Mouse (Mus musculus) NIH3T3 (cell line): ENCODE measurements around the gene Magee1.
"Not testable (repeated sequence)": the region's sequence is repeated elsewhere in the genome, so short reads cannot be mapped to it uniquely, and the experiment has no call there.

Experiments used
- DNase-seq: peaks from one replicate; pipeline ENCODE4 v3.0.0-alpha.2; 2012; ENCODE audit warnings: low read depth

The Magee1 gene

DNA sequence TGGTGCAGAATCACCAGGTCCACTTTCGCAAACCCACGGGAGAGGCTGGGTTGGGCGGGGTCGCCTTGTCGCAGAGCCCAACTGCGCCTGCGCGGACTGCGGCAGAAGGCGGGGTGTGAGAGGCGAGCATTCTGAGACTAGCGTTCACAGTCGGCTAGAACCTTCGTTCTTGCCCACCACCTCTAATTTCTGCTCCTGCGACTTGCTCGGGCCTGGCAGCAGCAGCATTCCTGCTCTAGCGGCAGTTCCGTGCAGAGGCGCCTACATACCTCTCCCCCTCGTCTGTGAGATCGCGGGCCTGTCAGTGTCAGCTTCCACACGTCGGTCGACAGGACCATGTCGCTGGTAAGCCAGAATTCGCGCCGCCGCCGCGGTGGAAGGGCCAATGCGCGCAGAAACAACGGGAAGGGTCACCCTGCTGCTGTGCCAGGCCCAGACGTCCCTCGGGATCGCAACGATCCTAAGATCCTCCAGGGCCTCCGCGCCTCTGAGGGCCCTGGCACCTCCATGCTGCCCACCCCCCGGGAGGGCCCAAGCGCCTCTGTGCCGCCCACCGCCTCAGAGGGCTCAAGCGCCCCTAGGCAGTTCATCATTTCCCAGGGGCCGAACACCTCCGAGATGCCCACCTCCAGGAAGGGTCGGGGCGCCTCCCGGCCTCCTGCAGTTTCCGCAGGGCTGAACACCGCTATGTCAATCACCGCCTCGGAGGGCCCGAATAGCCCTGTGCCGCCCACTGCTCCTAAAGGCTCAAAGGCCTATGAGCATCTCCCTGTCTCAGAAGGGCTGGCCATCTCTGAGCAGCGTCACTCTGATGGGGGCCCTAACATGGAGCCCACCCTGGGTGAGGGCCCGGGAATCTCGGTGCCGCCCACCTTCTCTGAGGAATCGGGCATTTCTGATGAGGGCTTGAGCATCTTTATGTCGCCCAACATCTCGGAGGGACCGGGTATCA lies at the start of gene Magee1:
Magee1 (plus strand) TSS at position 104 of the 952 bp plus-strand sequence.
- peak; percentile 88 for DNase-seq

DNA sequence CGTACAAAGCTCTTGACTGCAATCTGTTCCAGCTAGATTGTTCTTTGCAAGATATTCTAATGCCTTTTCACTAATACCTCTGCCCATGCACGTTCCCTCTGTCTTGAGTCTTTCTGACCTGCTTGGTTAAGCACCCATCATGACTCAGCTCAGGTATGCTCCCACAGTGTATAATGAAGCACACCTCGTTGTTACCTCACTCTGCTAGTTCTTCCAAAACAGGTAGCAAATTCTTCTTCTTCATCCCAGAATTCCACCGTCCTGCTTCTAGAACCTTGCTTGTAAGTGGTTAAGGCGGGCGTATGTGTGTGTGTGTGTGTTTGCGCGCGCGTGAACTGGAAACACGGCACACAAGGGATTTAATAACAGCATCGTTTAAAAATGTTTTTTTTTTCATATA lies 41.0 kb upstream of the Magee1 start:
- no peak for DNase-seq

- peak; percentile 92 for DNase-seq
Observed at GRCm38 (mm10) chrX:105079615-105080092, 40.5 kb upstream of the Magee1 start, which contains the start of gene Pbdc1. Gene Pbdc1, plus strand, starts transcription at chrX:105079756.

GRCm38 (mm10) chrX:105080096-105080495 lies 40.1 kb upstream of the Magee1 start:
- no peak for DNase-seq

- not testable (repeated sequence) for DNase-seq
Observed at GRCm38 (mm10) chrX:105083013-105083412, 37.2 kb upstream of the Magee1 start.

DNA sequence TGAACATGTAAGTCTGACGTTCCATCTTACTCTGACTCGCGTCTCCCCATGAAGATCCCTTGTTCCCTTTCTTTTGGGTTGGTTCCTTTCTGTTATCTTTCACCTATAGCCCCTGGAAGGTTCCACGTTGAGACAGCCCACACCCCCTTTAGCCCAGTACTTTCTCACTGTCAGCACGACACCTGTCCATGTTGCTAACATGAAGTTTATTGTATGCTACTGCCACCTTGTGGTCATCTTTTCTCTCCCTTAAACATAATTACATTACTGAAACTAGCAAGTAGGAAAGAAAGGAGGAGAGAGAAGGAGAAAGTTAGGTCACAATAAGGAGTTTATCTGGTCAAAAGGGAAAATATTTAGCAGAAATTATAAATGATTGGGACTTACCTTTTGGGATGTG lies 16.0 kb upstream of the Magee1 start:
- DNase-seq: peak; percentile 65

DNA sequence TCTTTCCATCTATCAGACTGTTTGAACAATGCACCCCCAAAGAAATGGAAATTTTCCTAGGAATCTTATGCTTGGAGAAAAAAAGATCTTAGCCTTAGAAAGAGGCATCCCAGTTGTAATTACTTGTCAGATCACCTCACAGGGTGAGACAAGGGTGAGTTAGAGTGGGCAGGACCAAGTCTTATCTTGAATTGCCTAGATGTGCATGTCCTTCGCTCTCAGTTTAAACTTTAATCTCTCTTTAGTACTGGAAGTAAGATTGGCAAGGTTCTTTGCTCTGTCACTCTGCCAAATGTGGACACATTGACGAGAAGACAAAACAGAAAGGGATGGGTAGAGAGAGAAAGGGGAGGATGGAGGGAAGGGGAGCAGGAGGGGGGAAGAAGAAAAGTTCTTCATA lies 5.2 kb upstream of the Magee1 start:
- no peak for DNase-seq

DNA sequence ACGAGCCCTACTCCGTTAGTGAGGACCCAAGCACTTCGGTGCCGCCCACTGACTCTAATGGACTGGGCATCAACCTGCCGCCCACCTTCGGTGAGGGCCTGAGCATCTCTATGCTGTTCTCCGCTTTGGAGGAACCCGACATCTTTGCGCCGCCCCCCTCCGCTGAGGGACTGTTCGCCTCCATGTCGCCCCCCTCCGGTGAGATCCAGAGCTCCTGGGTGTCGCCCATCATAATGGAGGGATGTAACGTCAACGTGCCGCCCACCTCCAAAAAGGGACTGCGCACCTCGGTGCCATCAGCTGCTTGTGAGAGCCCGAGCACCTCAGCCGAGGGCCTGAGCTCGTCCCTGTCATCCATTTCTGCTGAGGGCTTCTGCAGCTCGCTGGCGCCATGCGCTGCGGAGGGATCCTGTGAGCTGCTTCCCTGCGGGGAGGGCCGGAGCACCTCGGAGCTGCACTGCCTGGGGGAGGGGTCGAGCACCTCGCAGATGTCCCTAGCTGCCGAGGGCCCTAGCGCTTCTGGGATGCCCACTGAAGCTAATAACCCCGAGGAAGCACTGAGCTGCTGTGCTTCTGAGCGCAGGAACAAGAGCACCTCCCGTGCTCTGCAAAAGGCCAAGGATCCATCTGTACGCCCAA lies 1.2 kb downstream of the Magee1 start:
- DNase-seq: peak; percentile 83

DNA sequence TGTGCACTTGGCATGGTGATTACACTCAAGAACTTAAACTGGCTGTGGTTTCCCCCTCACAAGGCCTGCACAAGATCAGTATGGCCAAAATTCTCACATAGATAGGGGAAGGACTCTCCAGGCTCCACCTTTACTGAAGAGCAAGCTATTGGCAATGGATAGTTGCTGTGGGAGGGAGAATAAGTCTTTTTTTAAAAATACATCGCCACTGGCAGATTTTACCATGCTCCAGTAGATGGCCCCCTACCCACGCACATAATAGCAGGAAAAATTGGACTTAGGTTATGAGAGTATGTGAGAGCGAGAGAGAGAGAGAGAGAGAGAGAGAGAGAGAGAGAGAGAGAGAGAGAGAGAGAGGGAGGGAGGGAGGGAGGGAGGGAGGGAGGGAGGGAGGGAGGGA lies 4.7 kb downstream of the Magee1 start:
- peak; percentile 60 for DNase-seq

DNA sequence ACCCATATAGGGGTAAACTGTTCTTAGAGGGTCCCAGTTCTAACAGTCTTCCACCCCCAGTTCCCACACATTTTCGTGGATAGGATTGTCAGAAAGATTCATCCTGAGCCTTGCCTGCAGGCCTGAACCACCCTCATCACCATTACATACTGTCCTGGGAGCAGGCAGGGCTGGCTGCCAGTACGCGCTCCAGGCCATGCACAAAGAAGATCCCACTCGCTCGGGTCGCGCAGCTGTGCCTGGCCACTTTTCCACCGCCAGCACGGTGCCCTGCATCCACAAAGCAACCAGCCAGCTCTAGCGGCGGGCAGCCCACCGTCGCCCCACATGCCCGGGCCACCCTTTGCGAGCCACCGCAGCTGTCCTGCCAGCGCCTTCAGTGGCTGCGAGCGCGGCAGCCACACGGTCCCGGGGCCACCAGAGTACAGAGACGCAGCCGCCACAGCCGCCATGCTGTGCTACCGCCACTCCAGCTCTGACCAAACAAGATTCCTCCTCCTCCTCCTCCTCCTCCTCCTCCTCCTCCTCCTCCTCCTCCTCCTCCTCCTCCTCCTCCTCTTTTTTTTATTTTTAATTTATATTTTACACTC lies 31.8 kb downstream of the Magee1 start:
- no peak for DNase-seq

DNA sequence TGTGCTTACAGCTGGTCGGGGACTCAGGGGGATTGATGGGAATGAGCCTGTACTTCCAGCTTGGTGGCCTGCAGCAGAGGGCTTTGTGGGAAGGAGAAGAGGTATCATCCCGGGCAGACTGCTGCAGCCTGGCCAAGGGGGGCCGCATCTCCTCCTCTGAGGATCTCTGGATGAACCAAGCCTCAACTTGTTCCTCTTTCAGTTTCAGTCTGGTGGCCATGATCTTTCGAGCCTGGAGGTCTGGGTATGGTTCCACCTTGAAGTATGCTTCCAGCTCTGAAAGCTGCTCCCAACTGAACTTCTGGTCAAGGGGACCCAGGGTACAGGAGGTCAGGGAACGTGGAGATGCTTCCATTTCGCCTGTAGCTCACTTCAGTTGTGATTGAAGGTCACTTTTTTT lies 44.8 kb downstream of the Magee1 start:
- not testable (repeated sequence) for DNase-seq

DNA sequence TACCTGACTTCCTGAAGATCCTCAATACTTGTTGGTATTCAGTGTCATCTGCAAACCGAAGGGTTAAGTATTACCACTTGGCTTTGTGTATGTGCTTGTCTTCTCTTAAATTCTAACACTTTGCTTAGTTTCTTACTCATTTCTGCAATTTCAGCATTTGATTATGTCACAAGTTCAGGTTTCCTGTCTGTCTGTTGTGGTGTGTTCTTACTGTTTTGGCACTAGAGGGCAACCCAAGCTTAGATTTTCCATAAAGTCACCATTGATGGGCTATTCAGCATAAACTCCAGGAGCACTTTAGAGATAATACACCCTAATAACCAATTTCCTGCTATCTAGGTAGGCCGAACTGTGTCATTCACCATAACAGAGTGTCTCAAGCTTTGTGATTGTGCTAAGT lies 47.0 kb downstream of the Magee1 start:
- peak; percentile 25 for DNase-seq
